Mouse (Mus musculus): ENCODE results near the gene Pard6b.
A peak's percentile ranks its signal among the peaks of the same experiment; 100 is the strongest.
"Not testable (repeated sequence)": the region's sequence is repeated elsewhere in the genome, so short reads cannot be mapped to it uniquely, and the experiment has no call there.

Gene Pard6b

GRCm38 (mm10) chr2:168080431-168081246, at the start of gene Pard6b:
Gene Pard6b (plus strand): TSS chr2:168081004.
- peak; percentile 91 for DNase-seq (ENCODE audit: extremely low read depth, low read depth, low spot score)

- no peak for DNase-seq (ENCODE audit: extremely low read depth, low read depth, low spot score)
These were observed 49.0 kb upstream of the Pard6b start for GRCm38 (mm10) chr2:168031842-168032241.

GRCm38 (mm10) chr2:168033905-168034304, 46.9 kb upstream of the Pard6b start:
- no peak for DNase-seq (ENCODE audit: extremely low read depth, low read depth, low spot score)

GRCm38 (mm10) chr2:168035907-168036306, 44.9 kb upstream of the Pard6b start:
- DNase-seq (ENCODE audit: extremely low read depth, low read depth, low spot score): no peak

GRCm38 (mm10) chr2:168037063-168037462, 43.7 kb upstream of the Pard6b start:
- DNase-seq (ENCODE audit: extremely low read depth, low read depth, low spot score): no peak

- DNase-seq (ENCODE audit: extremely low read depth, low read depth, low spot score): no peak
These were observed 40.1 kb upstream of the Pard6b start for GRCm38 (mm10) chr2:168040751-168041150.

- DNase-seq (ENCODE audit: extremely low read depth, low read depth, low spot score): no peak
These were observed 38.8 kb upstream of the Pard6b start for GRCm38 (mm10) chr2:168042019-168042418.

GRCm38 (mm10) chr2:168044681-168045287, 36.0 kb upstream of the Pard6b start:
- no peak for DNase-seq (ENCODE audit: extremely low read depth, low read depth, low spot score)

GRCm38 (mm10) chr2:168045357-168045756, 35.4 kb upstream of the Pard6b start:
- DNase-seq (ENCODE audit: extremely low read depth, low read depth, low spot score): no peak

- DNase-seq (ENCODE audit: extremely low read depth, low read depth, low spot score): peak; percentile 56
These were observed 35.0 kb upstream of the Pard6b start for GRCm38 (mm10) chr2:168045771-168046170.

GRCm38 (mm10) chr2:168046467-168046866, 34.3 kb upstream of the Pard6b start:
- no peak for DNase-seq (ENCODE audit: extremely low read depth, low read depth, low spot score)

GRCm38 (mm10) chr2:168049002-168049635, 31.7 kb upstream of the Pard6b start:
- DNase-seq (ENCODE audit: extremely low read depth, low read depth, low spot score): no peak

GRCm38 (mm10) chr2:168050000-168050942, 30.5 kb upstream of the Pard6b start:
- no peak for DNase-seq (ENCODE audit: extremely low read depth, low read depth, low spot score)

- no peak for DNase-seq (ENCODE audit: extremely low read depth, low read depth, low spot score)
These were observed 28.6 kb upstream of the Pard6b start for GRCm38 (mm10) chr2:168052156-168052555.

GRCm38 (mm10) chr2:168052689-168053088, 28.1 kb upstream of the Pard6b start:
- no peak for DNase-seq (ENCODE audit: extremely low read depth, low read depth, low spot score)

GRCm38 (mm10) chr2:168054142-168054541, 26.7 kb upstream of the Pard6b start:
- DNase-seq (ENCODE audit: extremely low read depth, low read depth, low spot score): no peak

- no peak for DNase-seq (ENCODE audit: extremely low read depth, low read depth, low spot score)
These were observed 24.7 kb upstream of the Pard6b start for GRCm38 (mm10) chr2:168055910-168056665.

- no peak for DNase-seq (ENCODE audit: extremely low read depth, low read depth, low spot score)
These were observed 24.2 kb upstream of the Pard6b start for GRCm38 (mm10) chr2:168056666-168056933.

- DNase-seq (ENCODE audit: extremely low read depth, low read depth, low spot score): not testable (repeated sequence)
These were observed 22.9 kb upstream of the Pard6b start for GRCm38 (mm10) chr2:168057876-168058275.

- DNase-seq (ENCODE audit: extremely low read depth, low read depth, low spot score): no peak
These were observed 22.2 kb upstream of the Pard6b start for GRCm38 (mm10) chr2:168058488-168059199.
